Mouse (Mus musculus) mesoderm, embryonic 11.5 days (tissue): ENCODE measurements around the gene Cldn13.
A peak's percentile ranks its signal among the peaks of the same experiment; 100 is the strongest.
"Not testable (repeated sequence)": the region's sequence is repeated elsewhere in the genome, so short reads cannot be mapped to it uniquely, and the experiment has no call there.

Experiments
- DNase-seq: peaks from one replicate; pipeline ENCODE4 v3.0.0-alpha.2; 2012; ENCODE audit warnings: low read depth, low spot score

Gene Cldn13

DNA sequence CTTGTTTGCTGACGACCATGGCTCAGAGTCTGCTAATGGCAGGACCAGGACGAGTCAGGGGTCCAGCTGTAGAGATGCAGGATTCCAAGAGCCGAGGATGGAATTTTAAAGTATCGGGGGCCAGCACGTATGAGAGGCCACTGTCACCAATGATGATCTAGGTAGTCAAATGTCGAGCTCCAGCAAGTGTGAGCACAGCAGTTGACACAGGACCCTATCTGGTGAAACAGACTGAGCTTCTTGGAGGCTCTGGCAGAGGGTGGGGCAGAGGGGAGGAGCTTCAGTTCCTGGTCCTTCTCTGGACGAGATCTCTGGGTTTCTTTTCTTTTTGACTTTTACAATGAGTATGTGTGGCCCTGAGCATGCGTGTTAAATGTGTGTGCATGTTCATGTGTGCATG, at the start of gene Cldn13:
Gene Cldn13, minus strand, starts transcription at position 216 of the 400 bp plus-strand sequence.
- DNase-seq: no peak

GRCm38 (mm10) chr5:134964655-134965054, 49.3 kb upstream of the Cldn13 start:
- not testable (repeated sequence) for DNase-seq

- DNase-seq: no peak
Observed at GRCm38 (mm10) chr5:134963546-134963945, 48.2 kb upstream of the Cldn13 start.

GRCm38 (mm10) chr5:134961519-134961918, 46.2 kb upstream of the Cldn13 start:
- no peak for DNase-seq

GRCm38 (mm10) chr5:134960430-134960829, 45.1 kb upstream of the Cldn13 start:
- no peak for DNase-seq

DNA sequence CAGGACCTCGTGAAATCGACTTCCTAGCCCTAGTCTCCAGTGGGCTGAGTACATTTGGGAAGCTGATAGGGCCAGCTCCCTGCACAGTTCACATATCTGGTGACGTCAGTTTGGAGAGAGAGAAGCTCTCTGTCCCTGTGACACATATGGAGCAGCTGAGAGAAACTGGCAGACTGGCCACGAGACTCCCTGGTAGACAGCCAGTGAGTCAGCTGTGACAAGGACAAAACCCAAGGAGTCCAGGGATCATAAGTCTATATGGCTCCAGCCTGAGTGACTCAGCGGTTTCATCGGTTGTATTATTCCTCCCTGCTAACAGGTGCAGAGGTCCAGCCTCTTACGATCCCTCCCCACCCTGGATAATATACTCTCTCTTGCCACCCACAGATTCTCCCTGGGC, 43.8 kb upstream of the Cldn13 start:
- DNase-seq: no peak

DNA sequence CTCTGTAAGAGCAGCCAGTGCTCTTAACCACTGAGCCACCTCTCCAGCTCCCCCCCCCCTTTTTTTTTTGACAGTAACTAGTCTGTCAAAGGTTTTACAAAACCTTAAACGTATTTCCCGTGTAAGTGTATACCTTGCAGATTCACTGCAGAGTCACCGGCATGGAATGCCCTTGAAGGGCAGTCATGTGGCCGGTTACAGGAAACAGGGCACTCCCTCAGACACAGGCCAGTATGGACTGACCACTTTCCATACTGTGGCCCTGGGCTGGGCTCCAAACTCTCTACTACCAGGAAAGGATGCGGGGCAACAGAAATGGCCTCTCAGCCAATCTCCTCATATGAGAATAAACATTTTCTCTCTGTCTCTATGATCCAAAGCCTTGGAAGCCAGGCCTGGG, 40.2 kb upstream of the Cldn13 start:
- no peak for DNase-seq

DNA sequence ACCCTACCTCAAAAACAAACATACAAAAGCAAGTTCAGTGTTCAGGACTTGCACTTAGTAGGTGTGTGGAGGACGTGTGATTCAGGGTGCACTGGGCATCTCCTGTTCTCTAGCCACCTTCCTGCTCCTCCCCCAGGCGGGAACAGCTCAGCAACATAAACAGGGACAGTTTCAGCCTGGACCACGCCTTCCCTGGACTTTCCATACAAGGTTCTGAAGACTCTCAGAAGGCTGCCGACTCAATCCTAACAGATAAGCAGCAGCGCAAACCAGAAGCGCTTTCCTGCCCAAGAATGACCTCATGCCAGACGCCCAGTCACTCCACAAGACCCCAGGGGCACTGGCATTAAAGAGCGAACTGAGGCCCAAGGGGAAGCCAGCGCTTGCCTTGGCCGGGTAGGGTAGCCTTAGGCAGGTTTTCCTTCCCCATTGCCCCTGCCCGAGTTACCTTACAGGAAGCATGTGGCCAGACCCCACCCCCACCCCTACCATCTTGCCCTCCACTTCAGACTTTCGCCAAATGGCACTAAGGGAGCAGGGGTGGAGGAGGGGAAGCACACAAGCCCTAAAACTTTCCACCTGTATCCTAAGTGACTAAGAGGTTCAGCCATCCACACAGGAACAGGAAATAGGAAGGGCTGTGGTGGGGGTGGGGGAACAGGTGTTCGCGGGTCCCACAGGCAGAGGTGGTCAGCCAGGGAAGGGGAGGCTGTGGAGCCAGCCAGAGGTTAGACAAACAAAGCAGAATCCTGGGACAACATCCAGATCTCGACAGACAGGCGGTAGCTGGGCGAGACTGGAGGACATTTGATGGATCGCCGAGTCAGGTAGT, 35.9 kb upstream of the Cldn13 start:
- no peak for DNase-seq

- DNase-seq: no peak
Observed at GRCm38 (mm10) chr5:134948085-134948439, 32.7 kb upstream of the Cldn13 start.

DNA sequence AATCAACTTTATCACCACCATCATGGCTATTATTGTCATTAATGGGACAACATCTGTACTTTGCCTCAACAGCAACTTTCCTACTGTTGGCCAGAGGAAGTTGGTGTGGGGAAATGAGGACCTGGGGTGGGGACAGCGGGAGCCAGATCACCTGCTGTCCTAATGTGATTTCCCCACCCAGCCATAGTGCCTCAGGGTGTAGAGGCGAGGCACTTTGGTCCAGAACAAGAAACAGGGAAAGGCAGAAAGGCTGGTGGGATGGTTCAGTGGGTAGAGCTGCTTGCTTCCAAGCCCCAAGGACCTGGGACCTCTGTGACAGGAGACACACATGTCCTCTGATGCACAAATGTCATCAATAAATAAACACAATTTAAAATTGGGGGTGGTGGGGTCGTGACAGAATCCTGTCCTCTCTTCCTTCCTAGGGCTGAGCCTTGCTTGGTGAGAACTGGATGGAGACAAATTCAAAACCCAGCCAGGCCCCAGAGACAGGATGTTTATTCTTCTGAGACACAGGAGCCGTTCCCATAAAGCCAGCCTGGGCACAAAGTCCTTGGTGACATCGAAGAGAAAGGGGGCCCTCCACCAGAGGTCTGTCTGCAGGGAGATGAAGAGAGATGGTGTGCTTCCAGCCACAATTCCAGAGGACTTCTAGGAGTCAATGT, 32.2 kb upstream of the Cldn13 start:
- no peak for DNase-seq

DNA sequence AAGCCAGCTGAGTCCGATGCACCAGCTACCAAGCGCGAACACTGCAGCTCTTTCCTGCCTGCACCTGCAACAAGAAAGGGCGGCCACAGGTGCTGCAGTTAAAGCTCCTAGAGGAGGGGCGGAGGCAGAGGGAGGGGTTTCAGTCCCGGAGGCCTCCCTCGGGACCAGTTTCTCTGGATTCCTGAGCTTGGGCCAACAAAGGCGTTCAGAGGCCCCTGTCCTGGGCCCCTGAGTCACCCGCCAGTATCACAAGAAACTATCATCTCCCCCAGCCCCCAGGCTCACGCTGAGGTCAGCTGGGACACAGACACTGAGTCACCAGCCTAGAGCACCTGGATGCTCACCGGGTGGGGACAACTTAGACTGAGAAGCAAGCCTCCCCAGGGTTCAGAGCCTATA, 31.5 kb upstream of the Cldn13 start, which contains the start of gene Cldn4:
Gene Cldn4, minus strand, starts transcription at position 78 of the 399 bp plus-strand sequence.
- DNase-seq: peak; percentile 50

DNA sequence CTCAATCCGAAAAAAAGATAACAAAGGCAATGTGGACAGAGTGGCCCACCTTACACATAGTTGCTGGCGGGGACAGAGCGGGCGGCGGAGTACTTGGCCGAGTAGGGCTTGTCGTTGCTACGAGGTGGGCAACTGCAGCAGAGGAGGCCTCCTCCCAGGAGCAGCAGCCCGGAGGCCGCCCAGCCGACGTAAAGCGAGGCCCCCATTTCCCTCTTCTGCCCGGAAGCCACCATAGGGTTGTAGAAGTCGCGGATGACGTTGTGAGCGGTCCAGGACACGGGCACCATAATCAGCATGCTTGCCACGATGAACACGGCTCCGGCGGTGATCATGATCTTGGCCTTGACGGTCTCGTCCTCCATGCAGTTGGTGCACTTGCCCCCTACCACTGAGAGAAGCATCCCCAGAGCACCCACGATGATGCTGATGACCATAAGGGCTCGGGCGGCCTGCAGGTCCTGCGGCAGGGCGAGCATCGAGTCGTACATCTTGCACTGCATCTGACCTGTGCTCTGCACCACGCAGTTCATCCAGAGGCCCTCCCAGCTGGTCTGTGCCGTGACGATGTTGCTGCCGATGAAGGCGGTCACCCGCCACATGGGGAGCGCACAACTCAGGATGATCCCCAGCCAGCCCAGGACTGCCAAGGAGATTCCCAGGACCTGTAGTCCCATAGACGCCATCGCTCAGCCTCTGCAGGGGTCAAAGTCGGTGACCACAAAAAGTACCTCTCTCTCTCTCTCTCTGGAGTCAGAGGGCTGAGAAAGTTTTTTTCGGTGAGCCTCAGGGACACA, 30.9 kb upstream of the Cldn13 start:
- no peak for DNase-seq

DNA sequence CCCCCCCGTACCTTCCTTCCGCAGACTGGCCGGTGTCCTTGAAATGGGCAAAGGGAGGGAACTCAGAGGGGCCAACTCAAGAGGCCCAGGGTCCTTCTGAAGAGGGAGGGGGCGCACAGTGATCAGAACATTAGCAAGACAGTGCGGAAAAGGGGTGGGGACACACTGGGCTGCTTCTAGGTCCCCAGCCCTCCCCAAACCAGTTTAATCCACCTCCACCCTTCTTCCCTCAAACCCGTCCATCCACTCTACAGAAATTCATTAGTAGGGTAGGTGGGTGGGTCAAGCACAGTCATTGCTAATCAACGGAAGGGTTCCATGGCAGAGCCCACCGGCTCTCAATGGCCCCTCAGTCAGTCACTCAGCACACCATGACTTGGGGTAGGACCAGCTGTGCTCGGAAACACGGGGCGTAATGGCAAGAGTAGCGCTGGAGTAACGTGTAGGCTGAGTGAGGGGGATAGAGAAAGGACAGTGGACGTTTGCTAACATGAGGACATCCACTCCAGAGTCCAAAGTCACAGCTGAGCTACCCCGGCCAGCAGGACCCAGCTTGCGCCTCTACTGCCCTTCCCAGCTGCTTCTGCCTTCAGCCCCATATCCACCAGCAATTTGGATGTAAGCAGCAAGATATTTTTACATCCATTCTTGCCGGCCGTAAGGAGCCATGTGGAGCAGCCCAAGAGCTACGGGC, 30.1 kb upstream of the Cldn13 start:
- no peak for DNase-seq

GRCm38 (mm10) chr5:134944179-134944578, 28.9 kb upstream of the Cldn13 start:
- no peak for DNase-seq

DNA sequence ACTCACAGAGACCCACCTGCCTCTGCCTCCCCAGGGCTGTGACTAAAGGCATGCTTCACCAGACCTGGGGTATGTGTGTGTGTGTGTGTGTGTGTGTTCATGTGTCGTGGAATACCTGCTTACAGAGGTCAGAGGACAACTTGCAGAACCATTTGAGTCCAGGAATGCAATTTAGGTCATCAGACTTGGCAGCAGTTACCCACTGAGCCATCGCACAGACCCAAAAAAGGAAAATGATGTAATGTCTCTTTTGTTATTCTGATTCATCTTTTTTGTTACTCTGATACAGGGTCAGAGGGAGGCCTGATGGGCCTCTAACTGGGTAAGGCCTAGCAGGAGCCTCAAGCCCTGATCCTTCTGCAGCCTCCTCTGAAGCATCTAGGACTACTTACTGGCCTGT, 27.4 kb upstream of the Cldn13 start:
- DNase-seq: no peak

- no peak for DNase-seq
Observed at GRCm38 (mm10) chr5:134941472-134942209, 26.3 kb upstream of the Cldn13 start.

DNA sequence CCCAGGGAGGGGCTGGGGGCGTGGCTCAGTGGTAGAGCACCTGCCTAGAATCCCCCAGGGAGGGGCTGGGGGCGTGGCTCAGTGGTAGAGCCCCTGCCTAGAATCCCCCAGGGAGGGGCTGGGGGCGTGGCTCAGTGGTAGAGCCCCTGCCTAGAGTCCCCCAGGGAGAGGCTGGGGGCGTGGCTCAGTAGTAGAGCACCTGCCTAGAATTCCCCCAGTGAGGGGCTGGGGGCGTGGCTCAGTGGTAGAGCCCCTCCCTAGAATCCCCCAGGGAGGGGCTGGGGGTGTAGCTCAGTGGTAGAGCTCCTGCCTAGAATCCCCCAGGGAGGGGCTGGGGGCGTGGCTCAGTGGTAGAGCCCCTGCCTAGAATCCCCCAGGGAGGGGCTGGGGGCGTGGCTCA, 24.2 kb upstream of the Cldn13 start:
- not testable (repeated sequence) for DNase-seq

DNA sequence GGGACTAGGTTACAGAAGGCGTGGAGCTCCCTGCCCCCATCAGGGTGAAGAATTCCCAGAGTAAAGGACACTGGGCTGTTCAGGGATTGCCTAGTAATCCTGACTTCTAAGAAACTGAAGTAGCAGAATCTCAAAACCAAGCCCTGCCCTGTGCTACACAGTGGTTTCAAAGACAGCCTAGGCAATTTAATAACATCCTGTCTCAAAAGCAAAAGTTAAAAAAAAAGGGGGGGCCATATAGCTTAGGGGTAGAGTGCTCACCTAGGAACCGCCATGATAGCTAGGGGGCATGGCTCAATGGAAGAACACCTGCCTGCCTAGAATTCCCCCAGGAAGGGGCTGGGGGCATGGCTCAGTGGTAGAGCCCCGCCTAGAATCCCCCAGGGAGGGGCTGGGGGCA, 23.7 kb upstream of the Cldn13 start:
- no peak for DNase-seq

- no peak for DNase-seq
Observed at GRCm38 (mm10) chr5:134936626-134937185, 21.4 kb upstream of the Cldn13 start.

- DNase-seq: no peak
Observed at GRCm38 (mm10) chr5:134936051-134936450, 20.7 kb upstream of the Cldn13 start.

GRCm38 (mm10) chr5:134934666-134935065, 19.3 kb upstream of the Cldn13 start:
- no peak for DNase-seq
